Mouse (Mus musculus) testis, adult 2 months (tissue): Measurements from ENCODE around the gene Ghrhr.

Source experiments
- CTCF ChIP-seq: fragments of 200-500 bp; IDR thresholded peaks from 2 replicates; pipeline ENCODE4 v1.5.1; 2012; ENCODE audit warnings: low read depth, mild to moderate bottlenecking, inconsistent platforms, low read length, moderate library complexity; ENCODE audit not compliant: control insufficient read depth, insufficient read depth, insufficient replicate concordance
- POLR2A ChIP-seq: fragments of 200-500 bp; IDR thresholded peaks from 2 replicates; pipeline ENCODE4 v1.6.1; 2012; ENCODE audit warnings: low read depth, mild to moderate bottlenecking, inconsistent platforms, low read length, moderate library complexity; ENCODE audit not compliant: control insufficient read depth

- TF ChIP-seq CTCF (no peak), POLR2A (no peak)
Measured at GRCm38 (mm10) chr6:55391814-55392213, 15.7 kb downstream of the Ghrhr start.
